8 mouse cellular contexts compared by ENCODE assay signal in genomic region chr4:125489901-125490590, GRCm38 (mm10). TPM values are rescaled to one million over a fixed set of nuclear protein-coding genes. Genes with fewer than 3 reads are reported as not detected.
DNase-seq lines count a peak whose midpoint lies in the region; ATAC-seq lines count a peak whose summit lies in the region.

No protein-coding gene starts in this region.

- 1% methylated on average over 77 of the region's 81 CpGs for WGBS in heart, embryonic 16.5 days
- under 1% methylated on average over 81 of the region's 81 CpGs for WGBS in forebrain, embryonic 10.5 days
- under 1% methylated on average over 54 of the region's 81 CpGs for WGBS in neural tube, embryonic 13.5 days

- H3K4me1 ChIP-seq in heart, embryonic 16.5 days (ENCODE audit: control insufficient read depth, insufficient read depth, low read length), result 0 out of 2 replicates have a peak, but pooled peaks cover 5% of the 10 kb centered on the region
- peaks cover 97% of the 10 kb centered on the region for H3K4me1 ChIP-seq in forebrain, embryonic 10.5 days
- peaks cover 100% of the 10 kb centered on the region for H3K4me1 ChIP-seq in neural tube, embryonic 13.5 days (replicated peaks)

- H3K36me3 ChIP-seq in heart, embryonic 16.5 days (ENCODE audit: control insufficient read depth, insufficient read depth), result no peaks in the 10 kb centered on the region
- no peaks in the 10 kb centered on the region for H3K36me3 ChIP-seq in forebrain, embryonic 10.5 days (replicated peaks)
- H3K36me3 ChIP-seq in neural tube, embryonic 13.5 days, result no peaks in the 10 kb centered on the region

- peak overlapping the region; percentile 55 for H3K4me2 ChIP-seq in heart, embryonic 16.5 days (ENCODE audit: low read depth, low read length)
- H3K4me2 ChIP-seq in neural tube, embryonic 13.5 days, result peak overlapping the region; percentile 69

- H3K27me3 ChIP-seq in heart, embryonic 16.5 days (ENCODE audit: control insufficient read depth, insufficient read depth, low read length), result peaks cover 100% of the 10 kb centered on the region
- peaks cover 100% of the 10 kb centered on the region for H3K27me3 ChIP-seq in forebrain, embryonic 10.5 days (ENCODE audit: poor library complexity, severe bottlenecking)
- H3K27me3 ChIP-seq in neural tube, embryonic 13.5 days, result peaks cover 98% of the 10 kb centered on the region

- no peak for ATAC-seq in heart, embryonic 16.5 days (replicated peaks; ENCODE audit: extremely low read depth, insufficient read depth, low FRiP score)
- ATAC-seq in neural tube, embryonic 13.5 days (ENCODE audit: low read depth), result peak; percentile 57

- DNase-seq in heart, postnatal 10 days, result no peak
- DNase-seq in adrenal gland, postnatal 14 days, result peak; percentile 62
- DNase-seq in forebrain, embryonic 10.5 days (ENCODE audit: extremely low spot score, low spot score), result peak; percentile 61
- DNase-seq in layer of hippocampus, postnatal 25 days (ENCODE audit: extremely low spot score in 1 of 2, low spot score in 1 of 2), result peak; percentile 42 to 55
- DNase-seq in spleen, adult 18-20 months, result no peak
- DNase-seq in thymus, postnatal 14 days, result no peak

- H3K4me3 ChIP-seq in heart, embryonic 16.5 days (ENCODE audit: low read length), result peak overlapping the region; percentile 39
- peak overlapping the region; percentile 53 for H3K4me3 ChIP-seq in forebrain, embryonic 10.5 days
- peak overlapping the region; percentile 56 for H3K4me3 ChIP-seq in neural tube, embryonic 13.5 days

- no peak overlapping the region for H3K27ac ChIP-seq in heart, embryonic 16.5 days (ENCODE audit: low read length)
- H3K27ac ChIP-seq in forebrain, embryonic 10.5 days, result peak overlapping the region; percentile 75
- peak overlapping the region; percentile 93 for H3K27ac ChIP-seq in neural tube, embryonic 13.5 days (replicated peaks)

- no peak overlapping the region for H3K9ac ChIP-seq in heart, embryonic 16.5 days (ENCODE audit: low read length)
- H3K9ac ChIP-seq in neural tube, embryonic 13.5 days, result peak overlapping the region; percentile 81

- intact Hi-C loops in heart, postnatal 10 days (cut with DNase I), result loop anchor here (5.0 to 10.0 kb wide), 3 partner anchors 215 to 427 kb away; no protein-coding TSS in a partner anchor

- no peaks in the 10 kb centered on the region for H3K9me3 ChIP-seq in heart, embryonic 16.5 days (replicated peaks; ENCODE audit: control insufficient read depth, low read length)
- H3K9me3 ChIP-seq in forebrain, embryonic 10.5 days, result no peaks in the 10 kb centered on the region
- no peaks in the 10 kb centered on the region for H3K9me3 ChIP-seq in neural tube, embryonic 13.5 days

RNA-seq across cellular contexts. Expression of gene Grik3, which starts 0.5 kb away (rescaled TPM):
- polyA plus RNA-seq in heart, embryonic 16.5 days (2015; fragmentation: Nextera tagmentation; extraction: Ambion mirVana), result 0.12 and 0.16 TPM in 2 replicates
- total RNA-seq in heart, postnatal 10 days (2021), result under 1 TPM in 1 of 2 experiments, not detected in 1; 0.10 TPM
- total RNA-seq in adrenal gland, postnatal 14 days (2021), result 0.30 and 0.64 TPM in 2 replicates
- 0.20 and 0.42 TPM in 2 replicates for polyA plus RNA-seq in forebrain, embryonic 10.5 days (2016; fragmentation: Nextera tagmentation; extraction: Ambion mirVana)
- total RNA-seq in layer of hippocampus, postnatal 25 days (2021), result 10 to 100 TPM; 22.5 to 22.7 TPM
- 3.5 and 4.1 TPM in 2 replicates for polyA plus RNA-seq in neural tube, embryonic 13.5 days (2015; fragmentation: Nextera tagmentation; extraction: Ambion mirVana)

Comparison
In these comparisons a context has a peak if more than half of its experiments do, and no peak if none do; other contexts are left out.
1. DNase-seq: peak in adrenal gland, postnatal 14 days (single experiment), forebrain, embryonic 10.5 days (single experiment) and layer of hippocampus, postnatal 25 days (2 of 2); none in heart, postnatal 10 days (0 of 2), spleen, adult 18-20 months (0 of 2) and thymus, postnatal 14 days (single experiment).
2. RNA of gene Grik3, which starts 0.5 kb away (total RNA-seq): 22.5 to 22.7 TPM in layer of hippocampus, postnatal 25 days; 0.30 to 0.64 TPM in adrenal gland, postnatal 14 days and 0.10 TPM in heart, postnatal 10 days; every median in the first group is over 10 times any median in the second.
3. Peak in every context shown above with its lines, with median percentiles within 50 percentile points of each other: H3K4me3 ChIP-seq.